Mouse (Mus musculus) heart, postnatal 0 days (tissue): ENCODE results near the gene Clec2g.

Experiments
- CTCF ChIP-seq: IDR thresholded peaks from 2 replicates; pipeline ENCODE4 v1.5.1; 2016; ENCODE audit warnings: antibody characterized with exemption, control low read depth, low read depth
- EP300 ChIP-seq: IDR thresholded peaks from 2 replicates; pipeline ENCODE4 v1.6.1; 2016; ENCODE audit warnings: antibody characterized with exemption, low read depth

GRCm38 (mm10) chr6:128972687-128973438, 38.7 kb downstream of the Clec2g start:
- no peak for TF ChIP-seq CTCF
- no peak for TF ChIP-seq EP300
